Mouse (Mus musculus) G1E-ER4 (cell line): ENCODE measurements at regions not wholly inside any gene's neighbourhood (a gene's known extent, or its start where the extent isn't known, plus 50 kb on each side); places are given as distances from the start of the nearest gene placed in this dataset.
A peak's percentile ranks its signal among the peaks of the same experiment; 100 is the strongest.

Experiments
- GATA1 ChIP-seq: IDR thresholded peaks from one replicate; pipeline ENCODE4 v1.8.0; 2012; ENCODE audit warnings: low read length, inconsistent platforms

GRCm38 (mm10) chr3:72825618-72826017 lies 142.0 kb downstream of the Sis start:
- TF ChIP-seq GATA1, result no peak

- peak; percentile 12 for TF ChIP-seq GATA1
These were observed 144.5 kb downstream of the Sis start for GRCm38 (mm10) chr3:72823148-72823547.

GRCm38 (mm10) chr3:72790611-72791010 lies 177.1 kb downstream of the Sis start:
- TF ChIP-seq GATA1, result no peak
